Mouse (Mus musculus) neural tube, embryonic 15.5 days (tissue): ENCODE data around the gene Ankrd6. TPM values are rescaled to one million over a fixed set of nuclear protein-coding genes. Genes with fewer than 3 reads are reported as not detected.

Source experiments
- ATAC-seq: fragments of 200-750 bp; cut with Nextera tagmentation; 2 replicates; pipeline ENCODE4 v1.8.0; 2017; ENCODE audit warnings: mild to moderate bottlenecking, moderate TSS enrichment, moderate library complexity; ENCODE audit not compliant: low FRiP score
- H3K27ac ChIP-seq: fragments of 300-500 bp; sonication (generic); replicated peaks from 2 replicates; pipeline ENCODE4 v1.5.1; 2015; ENCODE audit warnings: mild to moderate bottlenecking, inconsistent platforms
- H3K27me3 ChIP-seq: fragments of 300-500 bp; sonication (generic); replicated peaks from 2 replicates; pipeline ENCODE4 v1.6.1; 2015; ENCODE audit warnings: inconsistent platforms
- H3K36me3 ChIP-seq: fragments of 300-500 bp; sonication (generic); 2 replicates; pipeline ENCODE4 v1.6.1; 2015; ENCODE audit warnings: inconsistent platforms
- H3K4me1 ChIP-seq: fragments of 300-500 bp; sonication (generic); 2 replicates; pipeline ENCODE4 v1.6.1; 2015; ENCODE audit warnings: inconsistent platforms
- H3K4me2 ChIP-seq: fragments of 300-500 bp; sonication (generic); 2 replicates; pipeline ENCODE4 v1.6.1; 2015; ENCODE audit warnings: inconsistent platforms, mild to moderate bottlenecking, moderate library complexity
- H3K4me3 ChIP-seq: fragments of 300-500 bp; sonication (generic); replicated peaks from 2 replicates; pipeline ENCODE4 v1.5.1; 2015; ENCODE audit warnings: mild to moderate bottlenecking, inconsistent platforms
- H3K9ac ChIP-seq: fragments of 300-500 bp; sonication (generic); replicated peaks from 2 replicates; pipeline ENCODE4 v1.6.1; 2015; ENCODE audit warnings: mild to moderate bottlenecking, inconsistent platforms
- H3K9me3 ChIP-seq: fragments of 300-500 bp; sonication (generic); replicated peaks from 2 replicates; pipeline ENCODE4 v1.6.1; 2016; ENCODE audit warnings: inconsistent platforms
- WGBS: fragments of 180-500 bp; shearing (Covaris S2); methylation state at CpG from one replicate; pipeline ENCODE4 v1.1.7; 2015; ENCODE audit warnings: mixed read lengths; 5-methylcytosine and 5-hydroxymethylcytosine counted together
- polyA plus RNA-seq: library from polyadenylated mRNA; unstranded; fragments of >200 nt; fragmentation: Nextera tagmentation; extraction: Ambion mirVana; gene quantifications from 2 replicates; pipeline ENCODE4 v1.2.1, GENCODE M21; 2015

The Ankrd6 gene
- polyA plus RNA-seq, 1 experiment from 2014 or later: 21.0 TPM

DNA sequence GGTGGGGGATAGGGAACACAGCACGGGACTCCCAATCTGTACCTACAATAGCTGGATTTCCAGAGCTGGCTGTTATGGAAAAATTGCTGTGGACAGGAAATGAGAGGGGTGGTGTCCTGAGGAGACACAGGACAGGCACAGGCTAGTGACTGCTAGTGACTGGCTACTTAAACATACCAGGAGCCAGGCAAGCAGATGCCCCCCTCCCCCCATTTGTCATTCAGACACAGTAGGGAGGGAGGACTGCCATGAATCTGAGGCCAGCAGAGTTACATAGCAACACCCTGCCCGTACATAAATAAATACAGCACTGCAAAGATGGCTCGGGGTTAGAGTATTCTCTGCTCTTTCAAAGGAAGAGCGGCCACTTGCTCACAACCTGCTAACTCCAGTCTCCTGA, 3.0 kb downstream of the Ankrd6 start:
- H3K4me3 ChIP-seq: no peak overlapping the region
- no peak overlapping the region for H3K27ac ChIP-seq
- no peaks in the 10 kb centered on the region for H3K9me3 ChIP-seq
- no peaks in the 10 kb centered on the region for H3K27me3 ChIP-seq
- no peaks in the 10 kb centered on the region for H3K36me3 ChIP-seq
- 0 out of 2 replicates have a peak overlapping the region, but pooled peaks have one; percentile 5 for H3K4me2 ChIP-seq
- no peak for ATAC-seq
- peaks cover 29% of the 10 kb centered on the region for H3K4me1 ChIP-seq
- WGBS: 24% methylated on average over 4 of the region's 4 CpGs
- no peak overlapping the region for H3K9ac ChIP-seq

DNA sequence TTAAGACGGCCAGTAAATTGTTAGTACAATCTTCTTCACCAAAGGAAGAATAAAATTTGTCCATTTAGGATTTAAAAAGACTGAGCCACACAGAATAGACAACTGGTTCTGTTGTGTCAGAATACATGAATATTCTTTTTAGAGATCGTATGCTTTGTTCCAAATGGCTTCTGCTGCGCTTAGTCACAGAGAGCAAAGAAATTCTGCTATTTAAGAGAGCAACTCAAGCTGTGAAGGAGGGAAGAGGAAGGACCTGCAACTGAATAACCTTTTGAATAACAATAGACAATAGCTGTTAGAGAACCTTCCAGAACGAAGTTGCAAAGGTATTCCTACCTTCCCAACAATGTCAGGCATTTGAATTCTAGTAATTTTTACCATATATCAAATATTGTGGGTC, 9.7 kb downstream of the Ankrd6 start:
- Histone ChIP-seq H3K27me3 (no peaks in the 10 kb centered on the region), H3K27ac (no peak overlapping the region), H3K4me1 (no peaks in the 10 kb centered on the region), H3K4me2 (no peak overlapping the region), H3K9ac (no peak overlapping the region), H3K9me3 (no peaks in the 10 kb centered on the region), H3K4me3 (no peak overlapping the region), H3K36me3 (no peaks in the 10 kb centered on the region)
- WGBS: 48% methylated on average over 4 of the region's 4 CpGs
- no peak for ATAC-seq

DNA sequence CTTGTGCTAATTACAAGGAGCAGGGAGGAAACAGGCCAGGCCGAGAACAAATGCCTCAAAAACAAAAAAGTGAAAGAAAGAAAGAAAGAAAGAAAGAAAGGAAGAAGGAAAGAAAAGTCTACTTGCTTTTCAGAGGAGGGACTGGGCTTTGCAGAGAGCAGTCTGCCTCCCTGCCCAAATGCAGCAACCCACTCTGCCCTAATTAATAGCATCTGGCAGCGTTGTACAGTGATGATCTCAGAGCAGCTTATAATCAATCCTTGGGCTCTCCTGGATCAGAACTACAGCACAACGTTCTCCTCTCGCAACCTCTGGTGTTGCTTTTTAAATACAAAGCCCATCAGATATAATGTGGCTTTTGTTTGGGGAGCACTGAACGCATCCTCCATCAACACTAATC, 10.7 kb downstream of the Ankrd6 start:
- Histone ChIP-seq H3K9ac (no peak overlapping the region), H3K27me3 (no peaks in the 10 kb centered on the region), H3K27ac (0 out of 2 replicates have a peak overlapping the region, but pooled peaks have one; percentile 18), H3K9me3 (no peaks in the 10 kb centered on the region), H3K36me3 (no peaks in the 10 kb centered on the region), H3K4me2 (no peak overlapping the region), H3K4me1 (no peaks in the 10 kb centered on the region), H3K4me3 (no peak overlapping the region)
- no peak for ATAC-seq
- 50% methylated on average over 5 of the region's 5 CpGs for WGBS

DNA sequence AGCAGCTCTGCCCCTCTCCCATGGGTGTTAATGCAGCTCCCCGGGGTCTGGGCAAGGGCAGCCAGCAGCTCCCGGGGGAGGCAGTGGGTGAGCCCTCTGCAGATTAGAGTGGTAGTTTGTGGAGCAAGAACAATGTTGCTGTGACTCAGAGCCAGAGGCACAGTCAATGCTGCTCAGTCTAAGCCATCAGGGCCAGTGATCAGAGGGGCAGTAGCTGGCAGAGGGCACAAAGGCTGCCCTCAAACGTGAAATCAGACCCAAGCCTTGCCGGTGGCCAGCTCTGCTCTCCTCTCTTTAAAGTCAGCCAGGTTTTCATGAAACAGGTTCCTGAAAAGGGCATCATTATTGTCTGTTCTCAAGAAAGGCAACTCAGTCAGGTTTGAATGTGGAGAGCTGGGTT, 11.1 kb downstream of the Ankrd6 start:
- Histone ChIP-seq H3K4me3 (no peak overlapping the region), H3K4me2 (no peak overlapping the region), H3K4me1 (no peaks in the 10 kb centered on the region), H3K36me3 (no peaks in the 10 kb centered on the region), H3K27me3 (no peaks in the 10 kb centered on the region), H3K9me3 (no peaks in the 10 kb centered on the region), H3K9ac (no peak overlapping the region), H3K27ac (peak overlapping the region; percentile 18; the same call in 1 of the 2 replicates)
- WGBS: 50% methylated on average over 4 of the region's 4 CpGs
- ATAC-seq: 0 out of 2 replicates have a peak, but pooled peaks have one; percentile 35

DNA sequence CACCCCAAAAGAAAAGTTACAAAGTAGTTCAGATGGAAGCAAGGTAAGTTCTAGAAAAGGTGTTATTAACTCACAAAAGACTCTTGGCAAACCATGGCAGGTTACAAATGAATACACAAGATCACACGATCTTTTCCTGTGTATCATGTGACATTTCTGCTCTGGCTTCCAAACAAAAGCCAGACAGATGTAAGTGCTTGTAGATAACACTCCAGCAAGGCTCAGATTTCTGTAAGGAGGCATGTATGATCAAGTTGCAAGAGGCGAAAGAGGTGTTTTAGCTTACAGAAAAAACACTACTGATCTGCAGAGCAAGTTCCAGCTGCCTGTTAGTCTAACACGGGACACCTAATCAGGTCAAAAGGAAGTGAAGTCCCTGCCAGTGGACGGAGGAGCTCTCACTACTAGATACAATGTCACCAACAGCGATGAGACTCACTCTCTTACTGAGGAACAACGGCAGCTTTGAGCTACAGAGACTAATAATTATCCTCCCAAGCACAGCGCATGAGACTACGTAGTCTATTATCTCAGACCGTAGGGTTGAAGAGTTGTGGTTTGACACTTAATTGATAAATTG, 13.8 kb downstream of the Ankrd6 start:
- Histone ChIP-seq H3K4me3 (no peak overlapping the region), H3K9me3 (no peaks in the 10 kb centered on the region), H3K4me2 (no peak overlapping the region), H3K27me3 (no peaks in the 10 kb centered on the region), H3K9ac (no peak overlapping the region), H3K36me3 (no peaks in the 10 kb centered on the region), H3K27ac (no peak overlapping the region), H3K4me1 (no peaks in the 10 kb centered on the region; the same call in 1 of the 2 replicates)
- WGBS: 51% methylated on average over 9 of the region's 9 CpGs
- ATAC-seq: no peak

DNA sequence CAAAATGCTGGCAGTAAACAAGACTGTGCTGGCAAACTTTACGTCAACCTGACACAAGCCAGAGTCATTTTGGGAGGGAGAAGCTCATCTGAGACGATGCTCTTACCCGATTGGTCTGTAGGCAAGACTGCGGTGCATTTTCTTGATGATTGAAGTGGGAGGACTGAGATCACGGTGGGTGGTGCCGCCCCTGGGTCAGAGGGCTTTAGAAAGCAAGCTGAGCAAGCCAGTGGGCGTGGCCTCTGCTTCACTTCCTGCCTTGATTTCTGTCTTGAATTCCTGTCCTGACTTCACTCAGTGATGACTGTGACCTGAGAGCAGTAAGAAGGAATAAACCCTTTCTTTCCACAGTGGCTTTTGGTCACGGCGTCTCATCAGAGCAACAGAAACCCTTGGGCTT, 18.6 kb downstream of the Ankrd6 start:
- 65% methylated on average over 9 of the region's 9 CpGs for WGBS
- H3K4me3 ChIP-seq: no peak overlapping the region
- H3K9ac ChIP-seq: no peak overlapping the region
- no peaks in the 10 kb centered on the region for H3K27me3 ChIP-seq
- H3K27ac ChIP-seq: 0 out of 2 replicates have a peak overlapping the region, but pooled peaks have one; percentile 13
- no peaks in the 10 kb centered on the region for H3K9me3 ChIP-seq
- no peak for ATAC-seq
- no peaks in the 10 kb centered on the region for H3K36me3 ChIP-seq
- H3K4me1 ChIP-seq: no peaks in the 10 kb centered on the region; the same call in 1 of the 2 replicates
- H3K4me2 ChIP-seq: no peak overlapping the region; the same call in 1 of the 2 replicates

DNA sequence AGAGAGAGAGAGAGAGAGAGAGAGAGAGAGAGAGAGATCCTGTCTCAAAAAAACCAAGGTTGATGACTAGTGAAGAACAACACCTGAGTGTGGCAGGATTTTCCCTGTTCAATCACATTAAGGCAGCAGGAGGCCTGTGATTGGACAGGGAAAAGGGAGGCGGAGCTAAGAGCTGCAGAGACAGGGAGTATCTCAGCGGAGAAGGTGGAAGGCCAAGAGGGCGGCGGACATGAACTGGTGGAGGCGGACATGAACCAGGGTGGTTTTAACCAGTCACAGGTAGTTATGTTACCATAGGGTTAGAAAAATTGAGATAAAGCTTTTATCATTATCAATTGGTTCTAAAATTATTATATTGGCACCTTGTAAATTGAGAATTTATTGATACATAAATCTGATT, 20.9 kb downstream of the Ankrd6 start:
- no peaks in the 10 kb centered on the region for H3K9me3 ChIP-seq
- no peak overlapping the region for H3K9ac ChIP-seq
- H3K4me1 ChIP-seq: no peaks in the 10 kb centered on the region; the same call in 1 of the 2 replicates
- WGBS: 97% methylated on average over 5 of the region's 5 CpGs
- no peak overlapping the region for H3K27ac ChIP-seq
- no peak overlapping the region for H3K4me2 ChIP-seq
- H3K4me3 ChIP-seq: no peak overlapping the region
- no peak for ATAC-seq
- no peaks in the 10 kb centered on the region for H3K27me3 ChIP-seq
- H3K36me3 ChIP-seq: no peaks in the 10 kb centered on the region

DNA sequence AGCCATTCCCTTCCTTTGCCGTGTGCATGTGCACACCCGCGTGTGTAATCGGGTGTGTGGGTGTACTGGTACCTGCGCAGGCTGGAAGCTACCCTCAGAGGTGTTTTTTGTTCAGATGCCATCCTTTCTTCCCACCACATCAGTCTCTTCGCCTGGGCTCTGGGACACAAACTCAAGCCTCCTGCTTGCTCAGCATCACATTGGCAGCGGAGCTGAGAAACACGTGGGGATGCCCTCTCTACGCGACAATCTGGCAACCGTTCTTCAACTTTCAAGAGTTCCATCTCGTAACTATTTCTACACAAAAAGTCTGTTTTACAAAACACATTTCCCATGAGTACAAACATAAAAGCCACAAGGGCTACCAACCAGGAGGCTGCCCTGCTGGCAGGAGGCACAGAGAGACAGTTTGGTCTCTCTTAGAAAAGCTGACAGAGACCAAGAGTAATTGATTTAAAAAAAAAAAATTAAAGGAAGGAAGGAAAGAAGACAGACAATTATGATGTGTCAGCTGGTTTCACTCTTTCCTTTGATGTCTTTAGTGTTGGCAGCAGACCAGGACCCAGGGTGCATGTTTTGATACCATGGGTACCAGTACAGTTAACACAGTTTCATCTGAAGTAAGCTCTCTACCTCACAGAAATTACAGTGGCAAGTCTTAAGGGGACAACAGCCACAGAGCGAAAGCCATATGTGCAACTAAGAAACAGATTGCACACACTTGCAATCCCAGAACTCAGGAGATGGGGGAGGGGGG, 21.8 kb downstream of the Ankrd6 start:
- Histone ChIP-seq H3K36me3 (no peaks in the 10 kb centered on the region), H3K4me2 (no peak overlapping the region), H3K4me3 (no peak overlapping the region), H3K9ac (no peak overlapping the region), H3K4me1 (peaks cover 3% of the 10 kb centered on the region), H3K27me3 (no peaks in the 10 kb centered on the region), H3K9me3 (no peaks in the 10 kb centered on the region), H3K27ac (no peak overlapping the region)
- no peak for ATAC-seq
- WGBS: 82% methylated on average over 13 of the region's 13 CpGs

DNA sequence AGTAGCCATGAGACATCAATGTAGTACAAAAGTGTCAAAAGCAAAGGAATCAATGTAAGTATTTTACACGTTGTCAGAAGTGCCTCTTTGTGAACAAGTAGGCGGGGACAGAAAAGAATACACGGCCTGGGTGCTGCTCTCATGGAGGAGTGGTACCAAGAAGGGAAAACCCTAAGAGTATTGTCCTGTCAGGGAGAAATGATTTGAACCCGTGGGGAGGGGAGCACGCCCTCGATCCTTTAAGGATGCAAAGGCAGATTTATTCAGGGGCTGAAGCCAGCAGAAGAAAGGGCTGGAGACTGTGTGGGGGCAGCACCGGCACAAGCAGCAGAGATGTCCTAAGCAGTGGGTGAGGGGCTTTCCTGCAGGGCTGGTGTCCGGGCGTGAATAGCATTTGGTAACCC, 26.7 kb downstream of the Ankrd6 start:
- Histone ChIP-seq H3K27ac (no peak overlapping the region), H3K4me3 (no peak overlapping the region)

DNA sequence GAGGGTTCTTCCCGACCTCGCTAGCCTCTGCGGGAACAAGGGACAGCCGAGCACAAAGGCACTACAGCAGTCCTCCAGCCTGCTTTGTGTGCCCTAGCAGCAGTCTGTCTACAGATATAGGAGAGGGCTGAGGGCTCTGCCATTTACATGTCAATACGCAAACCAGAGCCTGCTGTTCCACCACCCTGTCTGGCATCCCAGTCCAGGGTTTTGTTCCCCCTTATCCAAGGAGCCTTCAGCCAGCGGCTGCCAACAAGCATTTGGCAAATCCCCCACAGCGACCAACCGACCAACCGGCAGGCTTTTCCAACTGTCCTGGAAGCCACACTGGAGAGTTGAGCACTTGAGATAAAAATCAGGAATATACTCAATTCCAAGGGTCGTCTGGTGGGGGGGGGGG, 27.2 kb downstream of the Ankrd6 start:
- H3K4me2 ChIP-seq: peak overlapping the region; percentile 41
- H3K9me3 ChIP-seq: no peaks in the 10 kb centered on the region
- peak; percentile 70; the same call in 1 of the 2 replicates for ATAC-seq
- H3K9ac ChIP-seq: no peak overlapping the region
- peaks cover 28% of the 10 kb centered on the region for H3K4me1 ChIP-seq
- peak overlapping the region; percentile 70 for H3K27ac ChIP-seq
- no peaks in the 10 kb centered on the region for H3K36me3 ChIP-seq
- H3K4me3 ChIP-seq: no peak overlapping the region
- H3K27me3 ChIP-seq: no peaks in the 10 kb centered on the region
- 5% methylated on average over 10 of the region's 10 CpGs for WGBS

More for the DNA sequence above, 26.7 kb downstream of the Ankrd6 start:
- no peaks in the 10 kb centered on the region for H3K9me3 ChIP-seq
- 13% methylated on average over 9 of the region's 9 CpGs for WGBS
- H3K9ac ChIP-seq: no peak overlapping the region
- H3K4me2 ChIP-seq: peak overlapping the region; percentile 41; the same call in 1 of the 2 replicates
- no peaks in the 10 kb centered on the region for H3K27me3 ChIP-seq
- no peak; the same call in 1 of the 2 replicates for ATAC-seq
- H3K36me3 ChIP-seq: no peaks in the 10 kb centered on the region
- peaks cover 24% of the 10 kb centered on the region for H3K4me1 ChIP-seq

DNA sequence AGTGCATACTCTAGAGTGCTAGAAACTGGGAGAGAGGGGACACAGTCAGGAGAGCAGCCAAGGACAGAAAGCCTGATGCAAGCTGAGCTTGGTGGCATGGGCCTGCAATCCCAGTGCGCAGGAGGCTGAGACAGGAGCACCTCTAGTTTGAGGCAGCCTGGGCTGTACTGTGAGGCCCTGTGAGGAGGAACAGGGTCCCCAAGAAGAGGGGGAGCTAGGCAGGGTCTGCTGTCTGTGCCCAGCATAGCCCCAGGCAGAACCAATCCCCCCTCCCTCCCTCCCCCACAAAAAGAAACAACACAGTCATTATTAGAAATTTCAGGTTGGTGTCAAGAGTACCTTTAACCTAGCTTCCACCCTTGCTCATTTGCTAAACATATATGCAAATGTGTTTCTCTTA, 27.8 kb downstream of the Ankrd6 start:
- Histone ChIP-seq H3K36me3 (no peaks in the 10 kb centered on the region), H3K4me2 (peak overlapping the region; percentile 41), H3K27ac (no peak overlapping the region), H3K27me3 (no peaks in the 10 kb centered on the region), H3K9ac (no peak overlapping the region), H3K4me1 (peaks cover 34% of the 10 kb centered on the region), H3K9me3 (no peaks in the 10 kb centered on the region), H3K4me3 (no peak overlapping the region)
- peak; percentile 51; the same call in 1 of the 2 replicates for ATAC-seq
- WGBS: 85% methylated on average over 1 of the region's 1 CpGs

DNA sequence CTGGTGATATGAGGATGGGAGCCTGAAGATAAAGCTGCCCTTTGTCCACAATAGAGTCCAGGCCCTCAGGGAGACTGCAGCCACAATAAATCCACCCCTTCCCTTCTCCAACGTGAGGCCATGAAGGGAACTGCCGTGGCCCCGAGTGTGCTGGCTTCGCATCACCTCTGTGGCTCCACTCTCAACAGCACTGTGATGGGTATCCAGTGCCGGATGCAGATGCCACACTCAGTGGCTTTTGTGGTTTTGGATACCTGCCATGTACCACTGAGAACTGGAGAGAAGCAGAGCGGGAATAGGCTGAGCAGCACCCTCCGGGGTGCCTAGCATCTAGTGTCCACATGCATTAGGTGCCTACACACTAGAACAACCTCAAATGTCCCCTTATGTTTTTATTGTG, 29.8 kb downstream of the Ankrd6 start:
- peaks cover 44% of the 10 kb centered on the region for H3K4me1 ChIP-seq
- WGBS: 51% methylated on average over 7 of the region's 7 CpGs
- ATAC-seq: no peak
- no peaks in the 10 kb centered on the region for H3K36me3 ChIP-seq
- H3K9ac ChIP-seq: no peak overlapping the region
- no peak overlapping the region for H3K4me3 ChIP-seq
- H3K27ac ChIP-seq: no peak overlapping the region
- no peaks in the 10 kb centered on the region for H3K27me3 ChIP-seq
- H3K4me2 ChIP-seq: no peak overlapping the region
- no peaks in the 10 kb centered on the region for H3K9me3 ChIP-seq
